Mouse (Mus musculus) embryonic facial prominence, embryonic 14.5 days (tissue): Measurements from ENCODE around the gene Dus2. TPM values are rescaled to one million over a fixed set of nuclear protein-coding genes. Genes with fewer than 3 reads are reported as not detected.

Experiments
- ATAC-seq: fragments of 200-750 bp; cut with Nextera tagmentation; 2 replicates; pipeline ENCODE4 v1.8.0; 2017; ENCODE audit warnings: low read depth, moderate number of reproducible peaks, moderate TSS enrichment
- DNase-seq: peaks from one replicate; pipeline ENCODE4 v3.0.0-alpha.2; 2015; ENCODE audit warnings: low spot score
- H3K27ac ChIP-seq: fragments of 300-500 bp; sonication (generic); replicated peaks from 2 replicates; pipeline ENCODE4 v1.5.1; 2014; ENCODE audit warnings: low read depth, mild to moderate bottlenecking, low read length, moderate library complexity
- H3K27me3 ChIP-seq: fragments of 300-500 bp; sonication (generic); replicated peaks from 2 replicates; pipeline ENCODE4 v1.6.1; 2014; ENCODE audit warnings: low read length; ENCODE audit not compliant: control insufficient read depth, insufficient read depth
- H3K36me3 ChIP-seq: fragments of 300-500 bp; sonication (generic); 2 replicates; pipeline ENCODE4 v1.6.1; 2014; ENCODE audit warnings: low read length, mixed read lengths; ENCODE audit not compliant: control insufficient read depth, insufficient read depth
- H3K4me1 ChIP-seq: fragments of 300-500 bp; sonication (generic); 2 replicates; pipeline ENCODE4 v1.6.1; 2014; ENCODE audit warnings: antibody characterized with exemption, low read length; ENCODE audit not compliant: control insufficient read depth, insufficient read depth
- H3K4me2 ChIP-seq: fragments of 300-500 bp; sonication (generic); 2 replicates; pipeline ENCODE4 v1.6.1; 2014; ENCODE audit warnings: low read depth, mild to moderate bottlenecking, low read length, moderate library complexity, mixed read lengths
- H3K4me3 ChIP-seq: fragments of 300-500 bp; sonication (generic); 2 replicates; pipeline ENCODE4 v1.5.1; 2014; ENCODE audit warnings: low read depth, mild to moderate bottlenecking, low read length
- H3K9ac ChIP-seq: fragments of 300-500 bp; sonication (generic); 2 replicates; pipeline ENCODE4 v1.6.1; 2014; ENCODE audit warnings: low read depth, mild to moderate bottlenecking, low read length, moderate library complexity, mixed read lengths
- H3K9me3 ChIP-seq: fragments of 300-500 bp; sonication (generic); 2 replicates; pipeline ENCODE4 v1.6.1; 2016; ENCODE audit warnings: low read length; ENCODE audit not compliant: control insufficient read depth
- WGBS: fragments of 180-500 bp; shearing (Covaris S2); extraction: QIAGEN DNeasy Blood & Tissue Kit; methylation state at CpG from one replicate; pipeline ENCODE4 v1.1.7; 2014; 5-methylcytosine and 5-hydroxymethylcytosine counted together
- polyA plus RNA-seq: library from polyadenylated mRNA; unstranded; fragments of >200 nt; fragmentation: Nextera tagmentation; extraction: Ambion mirVana; gene quantifications from 2 replicates; pipeline ENCODE4 v1.2.1, GENCODE M21; 2014

The Dus2 gene
- polyA plus RNA-seq, 1 experiment from 2014 or later = 16.0 TPM

GRCm38 (mm10) chr8:105959350-105959749 lies 31.8 kb upstream of the Dus2 start:
- H3K27me3 ChIP-seq = no peaks in the 10 kb centered on the region
- H3K27ac ChIP-seq = no peak overlapping the region
- no peak overlapping the region for H3K4me3 ChIP-seq
- DNase-seq = peak; percentile 56
- H3K9me3 ChIP-seq = no peaks in the 10 kb centered on the region
- H3K36me3 ChIP-seq = peaks cover 51% of the 10 kb centered on the region
- no peak overlapping the region for H3K9ac ChIP-seq
- WGBS = 73% methylated on average over 7 of the region's 7 CpGs
- peaks cover 6% of the 10 kb centered on the region; the same call in 1 of the 2 replicates for H3K4me1 ChIP-seq
- no peak overlapping the region for H3K4me2 ChIP-seq
- ATAC-seq = peak; percentile 38; the same call in 1 of the 2 replicates

GRCm38 (mm10) chr8:105961101-105961500 lies 30.0 kb upstream of the Dus2 start:
- H3K9ac ChIP-seq = no peak overlapping the region
- H3K36me3 ChIP-seq = peaks cover 35% of the 10 kb centered on the region
- H3K4me1 ChIP-seq = peaks cover 13% of the 10 kb centered on the region; the same call in 1 of the 2 replicates
- H3K27ac ChIP-seq = no peak overlapping the region
- no peak overlapping the region for H3K4me3 ChIP-seq
- DNase-seq (no peak), ATAC-seq (no peak)
- no peaks in the 10 kb centered on the region for H3K9me3 ChIP-seq
- H3K27me3 ChIP-seq = no peaks in the 10 kb centered on the region
- 72% methylated on average over 14 of the region's 14 CpGs for WGBS
- H3K4me2 ChIP-seq = no peak overlapping the region

- Histone ChIP-seq H3K27ac (no peak overlapping the region), H3K4me2 (no peak overlapping the region), H3K36me3 (peaks cover 31% of the 10 kb centered on the region), H3K27me3 (no peaks in the 10 kb centered on the region), H3K9me3 (no peaks in the 10 kb centered on the region), H3K9ac (no peak overlapping the region), H3K4me3 (no peak overlapping the region), H3K4me1 (peaks cover 13% of the 10 kb centered on the region)
- DNase-seq (no peak), ATAC-seq (no peak)
- 86% methylated on average over 10 of the region's 10 CpGs for WGBS
Observed at GRCm38 (mm10) chr8:105961536-105961935, 29.6 kb upstream of the Dus2 start.

DNA sequence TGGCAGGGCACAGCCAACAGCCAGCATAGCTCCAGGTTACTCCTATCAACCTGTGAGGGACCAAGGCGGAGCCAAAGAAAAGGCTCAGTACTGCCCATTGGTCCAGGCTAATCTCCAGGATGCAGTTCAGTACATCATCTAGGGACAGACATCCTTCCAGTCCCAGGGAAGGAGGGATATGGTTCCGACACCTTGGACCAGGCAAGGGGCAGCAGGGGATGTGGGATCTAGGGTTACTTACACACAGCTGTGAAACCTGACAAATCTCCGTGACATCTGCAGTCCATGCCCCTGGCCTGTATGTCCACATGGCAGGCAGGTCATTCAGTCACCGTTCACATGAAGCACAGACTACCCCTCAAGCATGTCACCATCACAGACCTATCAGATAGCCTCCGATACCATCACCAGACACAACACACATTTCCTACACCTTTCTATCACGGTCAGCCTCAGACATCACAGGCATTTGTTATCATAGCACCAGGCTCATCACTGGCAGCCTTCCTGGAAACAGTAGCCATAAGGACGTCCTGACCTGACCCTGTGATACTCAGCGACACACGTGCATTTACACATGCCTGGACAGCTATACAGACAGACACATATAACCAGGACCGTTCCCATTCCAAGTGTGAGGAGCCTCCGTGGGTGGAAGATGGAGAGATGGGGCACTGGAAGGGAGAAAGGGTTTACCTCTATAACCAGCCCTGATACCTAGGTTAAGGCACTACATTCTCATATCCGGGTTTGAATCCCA lies 26.5 kb upstream of the Dus2 start:
- peak overlapping the region; percentile 85 for H3K4me3 ChIP-seq
- no peaks in the 10 kb centered on the region for H3K27me3 ChIP-seq
- H3K4me2 ChIP-seq = peak overlapping the region; percentile 76
- WGBS = 47% methylated on average over 12 of the region's 12 CpGs
- no peak for DNase-seq
- 0 out of 2 replicates have a peak, but pooled peaks cover 8% of the 10 kb centered on the region for H3K36me3 ChIP-seq
- ATAC-seq = no peak
- H3K9ac ChIP-seq = peak overlapping the region; percentile 94
- H3K4me1 ChIP-seq = peaks cover 19% of the 10 kb centered on the region
- H3K9me3 ChIP-seq = no peaks in the 10 kb centered on the region
- H3K27ac ChIP-seq = peak overlapping the region; percentile 95; the same call in 1 of the 2 replicates

- ATAC-seq (peak; percentile 83), DNase-seq (peak; percentile 87)
- Histone ChIP-seq H3K4me3 (peak overlapping the region; percentile 85), H3K36me3 (0 out of 2 replicates have a peak, but pooled peaks cover 2% of the 10 kb centered on the region), H3K27ac (peak overlapping the region; percentile 95), H3K4me1 (peaks cover 19% of the 10 kb centered on the region), H3K27me3 (no peaks in the 10 kb centered on the region), H3K9ac (peak overlapping the region; percentile 94), H3K4me2 (peak overlapping the region; percentile 76), H3K9me3 (no peaks in the 10 kb centered on the region)
- 1% methylated on average over 27 of the region's 40 CpGs for WGBS
Observed at GRCm38 (mm10) chr8:105965266-105965904, 25.8 kb upstream of the Dus2 start.

GRCm38 (mm10) chr8:105965905-105966341 lies 25.2 kb upstream of the Dus2 start, which contains the start of gene Slc12a4:
TSS of gene Slc12a4 (minus strand) at chr8:105966097.
- Histone ChIP-seq H3K36me3 (no peaks in the 10 kb centered on the region), H3K27me3 (no peaks in the 10 kb centered on the region), H3K4me3 (peak within 1 kb of the TSS; percentile 85), H3K9ac (peak within 1 kb of the TSS; percentile 94), H3K4me2 (peak within 1 kb of the TSS; percentile 76), H3K27ac (peak within 1 kb of the TSS; percentile 95), H3K4me1 (peaks cover 19% of the 10 kb centered on the region), H3K9me3 (no peaks in the 10 kb centered on the region)
- DNase-seq = peak; percentile 94
- WGBS = 2% methylated on average over 16 of the region's 47 CpGs
- ATAC-seq = peak; percentile 91

DNA sequence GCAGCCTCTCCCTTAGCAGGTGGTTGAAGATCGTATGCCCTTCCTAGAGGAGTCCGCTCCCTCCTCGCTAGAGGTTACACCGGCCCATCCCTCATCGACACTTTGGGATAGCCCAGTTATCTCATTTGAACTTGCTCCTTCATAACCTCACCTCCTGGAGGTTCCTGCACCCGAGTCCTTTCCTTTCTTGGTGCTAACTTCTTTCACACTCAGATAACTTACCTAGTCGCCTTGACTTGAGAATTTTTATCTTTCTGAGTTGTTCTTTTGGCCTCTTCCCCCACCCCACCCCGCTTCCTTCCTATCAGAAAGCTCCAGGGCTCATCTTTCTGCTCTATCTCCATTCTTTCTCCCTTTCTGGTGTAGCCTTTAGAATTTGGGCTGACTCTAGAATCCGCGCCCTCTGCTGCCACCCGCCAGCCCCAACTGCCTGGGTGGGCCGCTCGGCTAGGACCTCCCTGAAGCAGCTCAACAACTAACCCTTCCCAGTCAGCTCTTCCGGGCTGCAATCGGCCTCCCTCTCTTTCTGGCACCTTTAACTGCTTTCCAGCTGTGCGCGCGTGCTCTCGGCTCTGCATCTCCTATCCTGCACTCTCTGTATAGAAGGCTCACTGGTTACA lies 24.3 kb upstream of the Dus2 start:
- Histone ChIP-seq H3K4me2 (peak overlapping the region; percentile 76), H3K9ac (peak overlapping the region; percentile 40; the same call in 1 of the 2 replicates), H3K27me3 (no peaks in the 10 kb centered on the region), H3K4me3 (peak overlapping the region; percentile 85), H3K4me1 (peaks cover 19% of the 10 kb centered on the region), H3K9me3 (no peaks in the 10 kb centered on the region), H3K27ac (peak overlapping the region; percentile 61; the same call in 1 of the 2 replicates), H3K36me3 (no peaks in the 10 kb centered on the region)
- WGBS = 10% methylated on average over 19 of the region's 19 CpGs
- peak; percentile 74 for DNase-seq
- peak; percentile 27; the same call in 1 of the 2 replicates for ATAC-seq

GRCm38 (mm10) chr8:105969367-105969766 lies 21.8 kb upstream of the Dus2 start:
- 72% methylated on average over 1 of the region's 1 CpGs for WGBS
- Histone ChIP-seq H3K9me3 (no peaks in the 10 kb centered on the region), H3K4me3 (no peak overlapping the region), H3K36me3 (no peaks in the 10 kb centered on the region), H3K27me3 (no peaks in the 10 kb centered on the region), H3K27ac (no peak overlapping the region), H3K4me2 (no peak overlapping the region), H3K4me1 (peaks cover 13% of the 10 kb centered on the region), H3K9ac (no peak overlapping the region)
- DNase-seq = no peak
- ATAC-seq = no peak
